Mouse (Mus musculus): ENCODE measurements at regions not wholly inside any gene's neighbourhood (a gene's known extent, or its start where the extent isn't known, plus 50 kb on each side); places are given as distances from the start of the nearest gene placed in this dataset.
A peak's percentile ranks its signal among the peaks of the same experiment; 100 is the strongest.

- ATAC-seq (replicated peaks; ENCODE audit: low FRiP score, low read depth) = no peak
- Histone ChIP-seq H3K36me3 (ENCODE audit: insufficient read depth, low read length) (no peaks in the 10 kb centered on the region), H3K4me3 (replicated peaks; ENCODE audit: low read depth, low read length) (no peak overlapping the region), H3K27ac (no peak overlapping the region), H3K9ac (ENCODE audit: low read depth, low read length) (no peak overlapping the region), H3K4me1 (replicated peaks; ENCODE audit: insufficient read depth, low read length) (no peaks in the 10 kb centered on the region), H3K27me3 (ENCODE audit: insufficient read depth, low read length) (no peaks in the 10 kb centered on the region), H3K9me3 (replicated peaks; ENCODE audit: low read length) (no peaks in the 10 kb centered on the region), H3K4me2 (ENCODE audit: low read length) (no peak overlapping the region)
- 72% methylated on average over 5 of the region's 5 CpGs for WGBS
- TF ChIP-seq CTCF (IDR thresholded peaks at IDR 0.05; ENCODE audit: low read depth) = no peak
- no peak for DNase-seq (ENCODE audit: low spot score)
Observed at GRCm38 (mm10) chr1:166735545-166735944, 53.9 kb upstream of the Fmo9 start.

GRCm38 (mm10) chr1:166738029-166738428 lies 56.4 kb upstream of the Fmo9 start:
- WGBS = 3% methylated on average over 2 of the region's 2 CpGs
- H3K9ac ChIP-seq (ENCODE audit: low read depth, low read length) = no peak overlapping the region
- H3K9me3 ChIP-seq (replicated peaks; ENCODE audit: low read length) = no peaks in the 10 kb centered on the region
- H3K4me3 ChIP-seq (replicated peaks; ENCODE audit: low read depth, low read length) = no peak overlapping the region
- H3K27me3 ChIP-seq (ENCODE audit: insufficient read depth, low read length) = no peaks in the 10 kb centered on the region
- peak; percentile 88 for TF ChIP-seq CTCF (IDR thresholded peaks at IDR 0.05; ENCODE audit: low read depth)
- DNase-seq (ENCODE audit: low spot score) = peak; percentile 61
- no peaks in the 10 kb centered on the region for H3K36me3 ChIP-seq (ENCODE audit: insufficient read depth, low read length)
- no peaks in the 10 kb centered on the region for H3K4me1 ChIP-seq (replicated peaks; ENCODE audit: insufficient read depth, low read length)
- H3K27ac ChIP-seq = no peak overlapping the region
- H3K4me2 ChIP-seq (ENCODE audit: low read length) = no peak overlapping the region
- no peak for ATAC-seq (replicated peaks; ENCODE audit: low FRiP score, low read depth)

GRCm38 (mm10) chr1:166750236-166750635 lies 68.6 kb upstream of the Fmo9 start:
- WGBS = 85% methylated on average over 4 of the region's 4 CpGs
- no peak for ATAC-seq (replicated peaks; ENCODE audit: low FRiP score, low read depth)
- Histone ChIP-seq H3K9me3 (replicated peaks; ENCODE audit: low read length) (no peaks in the 10 kb centered on the region), H3K27me3 (ENCODE audit: insufficient read depth, low read length) (no peaks in the 10 kb centered on the region), H3K4me2 (ENCODE audit: low read length) (no peak overlapping the region), H3K9ac (ENCODE audit: low read depth, low read length) (no peak overlapping the region), H3K4me3 (replicated peaks; ENCODE audit: low read depth, low read length) (no peak overlapping the region), H3K36me3 (ENCODE audit: insufficient read depth, low read length) (no peaks in the 10 kb centered on the region), H3K27ac (no peak overlapping the region), H3K4me1 (replicated peaks; ENCODE audit: insufficient read depth, low read length) (no peaks in the 10 kb centered on the region)
- DNase-seq (ENCODE audit: low spot score) = no peak
- TF ChIP-seq CTCF (IDR thresholded peaks at IDR 0.05; ENCODE audit: low read depth) = no peak

GRCm38 (mm10) chr1:166750777-166751176 lies 69.1 kb upstream of the Fmo9 start:
- no peak for DNase-seq (ENCODE audit: low spot score)
- Histone ChIP-seq H3K4me1 (replicated peaks; ENCODE audit: insufficient read depth, low read length) (no peaks in the 10 kb centered on the region), H3K9me3 (replicated peaks; ENCODE audit: low read length) (no peaks in the 10 kb centered on the region), H3K36me3 (ENCODE audit: insufficient read depth, low read length) (no peaks in the 10 kb centered on the region), H3K4me3 (replicated peaks; ENCODE audit: low read depth, low read length) (no peak overlapping the region), H3K9ac (ENCODE audit: low read depth, low read length) (no peak overlapping the region), H3K4me2 (ENCODE audit: low read length) (no peak overlapping the region), H3K27ac (no peak overlapping the region), H3K27me3 (ENCODE audit: insufficient read depth, low read length) (no peaks in the 10 kb centered on the region)
- WGBS = 76% methylated on average over 4 of the region's 4 CpGs
- TF ChIP-seq CTCF (IDR thresholded peaks at IDR 0.05; ENCODE audit: low read depth) = no peak
- no peak for ATAC-seq (replicated peaks; ENCODE audit: low FRiP score, low read depth)

GRCm38 (mm10) chr1:166751436-166751835 lies 69.8 kb upstream of the Fmo9 start:
- no peak for DNase-seq (ENCODE audit: low spot score)
- Histone ChIP-seq H3K4me2 (ENCODE audit: low read length) (no peak overlapping the region), H3K27me3 (ENCODE audit: insufficient read depth, low read length) (no peaks in the 10 kb centered on the region), H3K36me3 (ENCODE audit: insufficient read depth, low read length) (no peaks in the 10 kb centered on the region), H3K4me3 (replicated peaks; ENCODE audit: low read depth, low read length) (no peak overlapping the region), H3K27ac (no peak overlapping the region), H3K4me1 (replicated peaks; ENCODE audit: insufficient read depth, low read length) (no peaks in the 10 kb centered on the region), H3K9me3 (replicated peaks; ENCODE audit: low read length) (no peaks in the 10 kb centered on the region), H3K9ac (ENCODE audit: low read depth, low read length) (no peak overlapping the region)
- ATAC-seq (replicated peaks; ENCODE audit: low FRiP score, low read depth) = no peak
- TF ChIP-seq CTCF (IDR thresholded peaks at IDR 0.05; ENCODE audit: low read depth) = no peak
- WGBS = 92% methylated on average over 3 of the region's 3 CpGs

DNA sequence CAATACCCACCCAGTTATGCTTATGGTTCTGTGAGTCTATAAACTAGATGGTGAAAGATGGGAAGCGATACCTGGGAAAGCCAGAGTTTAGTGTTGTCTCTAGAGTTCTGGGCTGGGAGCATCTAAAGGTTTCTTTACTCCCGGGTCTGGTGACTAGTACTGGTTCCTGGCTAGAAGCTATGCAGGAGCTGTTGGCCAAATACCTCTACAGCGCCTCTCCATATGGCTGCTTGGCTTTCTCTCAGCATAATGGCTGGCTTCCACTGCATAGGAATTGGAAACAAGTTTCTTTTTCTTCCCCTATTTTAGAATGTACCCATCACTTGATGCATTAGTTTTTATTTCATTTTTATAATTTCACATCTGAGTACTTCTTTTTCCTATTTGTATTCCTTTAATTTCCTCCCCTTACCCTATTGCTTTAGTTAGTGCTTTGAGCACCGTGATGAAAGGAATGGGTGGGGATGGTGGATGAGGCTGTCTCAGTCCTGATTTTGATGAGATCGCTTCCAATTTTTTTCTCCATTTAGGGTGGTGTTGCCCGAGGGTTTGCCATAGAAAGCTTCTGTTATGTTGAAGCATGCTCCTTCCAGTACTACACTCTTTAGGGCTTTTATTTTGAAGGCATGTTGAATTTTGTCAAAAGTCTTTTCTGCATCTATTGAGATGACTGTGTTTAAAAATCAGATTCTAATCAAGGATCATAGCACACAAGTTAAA lies 71.5 kb upstream of the Fmo9 start:
- Histone ChIP-seq H3K27me3 (ENCODE audit: insufficient read depth, low read length) (no peaks in the 10 kb centered on the region), H3K36me3 (ENCODE audit: insufficient read depth, low read length) (no peaks in the 10 kb centered on the region), H3K27ac (no peak overlapping the region), H3K9me3 (replicated peaks; ENCODE audit: low read length) (no peaks in the 10 kb centered on the region), H3K9ac (ENCODE audit: low read depth, low read length) (no peak overlapping the region), H3K4me2 (ENCODE audit: low read length) (no peak overlapping the region), H3K4me1 (replicated peaks; ENCODE audit: insufficient read depth, low read length) (no peaks in the 10 kb centered on the region), H3K4me3 (replicated peaks; ENCODE audit: low read depth, low read length) (no peak overlapping the region)
- DNase-seq (ENCODE audit: low spot score) (no peak), ATAC-seq (replicated peaks; ENCODE audit: low FRiP score, low read depth) (no peak)
- no peak for TF ChIP-seq CTCF (IDR thresholded peaks at IDR 0.05; ENCODE audit: low read depth)
- 86% methylated on average over 6 of the region's 6 CpGs for WGBS

DNA sequence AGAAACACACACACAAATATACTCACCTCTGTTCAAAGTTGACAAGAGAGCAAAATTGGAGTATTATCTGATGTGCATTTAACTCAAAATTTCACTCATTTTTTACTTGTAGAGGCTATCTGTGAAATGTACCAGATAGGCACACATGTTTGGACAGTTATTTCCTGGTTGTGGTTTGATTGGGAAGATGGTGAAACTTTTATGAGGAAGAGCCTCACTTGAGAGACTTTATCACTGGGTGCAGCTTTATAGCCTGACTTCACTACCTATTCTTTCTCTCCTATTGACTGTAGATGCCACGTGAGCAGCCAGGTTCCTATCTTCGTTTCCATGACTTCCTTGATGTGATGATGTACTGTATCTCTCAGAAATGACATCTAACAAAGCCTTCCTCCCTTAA lies 77.3 kb upstream of the Fmo9 start:
- ATAC-seq (replicated peaks; ENCODE audit: low FRiP score, low read depth) (no peak), DNase-seq (ENCODE audit: low spot score) (no peak)
- no peak overlapping the region for H3K27ac ChIP-seq
- H3K9me3 ChIP-seq (replicated peaks; ENCODE audit: low read length) = no peaks in the 10 kb centered on the region
- no peaks in the 10 kb centered on the region for H3K27me3 ChIP-seq (ENCODE audit: insufficient read depth, low read length)
- no peak for TF ChIP-seq CTCF (IDR thresholded peaks at IDR 0.05; ENCODE audit: low read depth)
- no peak overlapping the region for H3K4me2 ChIP-seq (ENCODE audit: low read length)
- H3K4me1 ChIP-seq (replicated peaks; ENCODE audit: insufficient read depth, low read length) = no peaks in the 10 kb centered on the region
- H3K36me3 ChIP-seq (ENCODE audit: insufficient read depth, low read length) = no peaks in the 10 kb centered on the region
- no peak overlapping the region for H3K9ac ChIP-seq (ENCODE audit: low read depth, low read length)
- H3K4me3 ChIP-seq (replicated peaks; ENCODE audit: low read depth, low read length) = no peak overlapping the region
- WGBS = 80% methylated on average over 2 of the region's 2 CpGs
